27 mouse cellular contexts compared by ENCODE assay signal in genomic region chr12:85766287-85766686, GRCm38 (mm10). TPM values are rescaled to one million over a fixed set of nuclear protein-coding genes. Genes with fewer than 3 reads are reported as not detected.
DNase-seq lines count a peak whose midpoint lies in the region; ATAC-seq and TF ChIP-seq lines count a peak whose summit lies in the region.
"Had no signal": no experiment of that assay in that cellular context is flagged by ENCODE, and none has a peak within 500 bp of the region (broad histone marks: within the 10 kb centered on the region; RNA-seq: fewer than 3 reads in every experiment).

No protein-coding gene starts in this region.

- no peaks in the 10 kb centered on the region for H3K4me1 ChIP-seq in intestine, embryonic 16.5 days (ENCODE audit: control insufficient read depth, insufficient read depth, low read length)
- H3K4me1 ChIP-seq in intestine, postnatal 0 days (replicated peaks; ENCODE audit: control insufficient read depth, insufficient read depth, low read length), result no peaks in the 10 kb centered on the region
- H3K4me1 ChIP-seq in liver, embryonic 11.5 days (replicated peaks; ENCODE audit: control insufficient read depth, insufficient read depth, low read length), result no peaks in the 10 kb centered on the region
- peaks cover 7% of the 10 kb centered on the region; the same call in 1 of the 2 replicates for H3K4me1 ChIP-seq in liver, postnatal 0 days (ENCODE audit: insufficient read depth)
- no peaks in the 10 kb centered on the region for H3K4me1 ChIP-seq in hindbrain, embryonic 14.5 days (replicated peaks; ENCODE audit: control insufficient read depth, insufficient read depth, low read length)
- H3K4me1 ChIP-seq: embryonic facial prominence, embryonic 15.5 days; forebrain, embryonic 15.5 days; neural tube, embryonic 12.5 days had no signal

- no peaks in the 10 kb centered on the region for H3K36me3 ChIP-seq in intestine, embryonic 16.5 days (ENCODE audit: control insufficient read depth, insufficient read depth, low read length)
- no peaks in the 10 kb centered on the region for H3K36me3 ChIP-seq in intestine, postnatal 0 days (ENCODE audit: control insufficient read depth, insufficient read depth)
- no peaks in the 10 kb centered on the region for H3K36me3 ChIP-seq in liver, embryonic 11.5 days (ENCODE audit: control insufficient read depth, insufficient read depth, low read length)
- H3K36me3 ChIP-seq in liver, postnatal 0 days (replicated peaks; ENCODE audit: insufficient read depth, low read length), result no peaks in the 10 kb centered on the region
- H3K36me3 ChIP-seq in hindbrain, embryonic 14.5 days (replicated peaks; ENCODE audit: control insufficient read depth, insufficient read depth), result no peaks in the 10 kb centered on the region
- H3K36me3 ChIP-seq: embryonic facial prominence, embryonic 15.5 days; forebrain, embryonic 15.5 days; G1E; heart, embryonic 12.5 days; neural tube, embryonic 12.5 days had no signal

- H3K4me3 ChIP-seq in intestine, embryonic 16.5 days (ENCODE audit: low read length), result no peak overlapping the region
- no peak overlapping the region for H3K4me3 ChIP-seq in intestine, postnatal 0 days (ENCODE audit: low read depth, low read length)
- H3K4me3 ChIP-seq in liver, embryonic 11.5 days (ENCODE audit: low read depth, low read length), result no peak overlapping the region
- H3K4me3 ChIP-seq in liver, postnatal 0 days (ENCODE audit: low read depth, low read length), result no peak overlapping the region
- H3K4me3 ChIP-seq in hindbrain, embryonic 14.5 days (replicated peaks; ENCODE audit: low read length), result no peak overlapping the region
- H3K4me3 ChIP-seq: embryonic facial prominence, embryonic 15.5 days; forebrain, embryonic 15.5 days; heart, embryonic 12.5 days; left cerebral cortex, adult 2 months; neural tube, embryonic 12.5 days had no signal

- WGBS in intestine, embryonic 16.5 days, result 53% methylated on average over 3 of the region's 3 CpGs
- 46% methylated on average over 3 of the region's 3 CpGs for WGBS in intestine, postnatal 0 days
- WGBS in liver, embryonic 11.5 days, result 51% methylated on average over 3 of the region's 3 CpGs
- WGBS in liver, postnatal 0 days (ENCODE audit: insufficient replicate concordance), result 50% methylated on average over 3 of the region's 3 CpGs
- 74% methylated on average over 3 of the region's 3 CpGs for WGBS in hindbrain, embryonic 14.5 days

- DNase-seq in brain, adult 2 months (ENCODE audit: low read depth, low spot score), result peak; percentile 4
- DNase-seq in liver, embryonic 11.5 days (ENCODE audit: low spot score), result no peak
- DNase-seq in liver, postnatal 0 days, result peak; percentile 46
- no peak for DNase-seq in left cerebral cortex, adult 8-10 months (ENCODE audit: low spot score in 2 of 2)
- no peak for DNase-seq in hindbrain, embryonic 14.5 days (ENCODE audit: low spot score)
- DNase-seq: adrenal gland, postnatal 14 days; B cell, adult 2 months; cerebellum, adult 11 months; cerebellum, adult 9-11 months; kidney, adult 11 months; kidney, postnatal 4 days; lung, adult 2 months; lung, postnatal 36 days; midbrain, embryonic 14.5 days; right cerebral cortex, postnatal 14 days; thymus, postnatal 25 days had no signal

- no peaks in the 10 kb centered on the region for H3K9me3 ChIP-seq in intestine, embryonic 16.5 days (ENCODE audit: control insufficient read depth, low read length)
- H3K9me3 ChIP-seq in intestine, postnatal 0 days (ENCODE audit: control insufficient read depth), result no peaks in the 10 kb centered on the region
- no peaks in the 10 kb centered on the region for H3K9me3 ChIP-seq in liver, embryonic 11.5 days (ENCODE audit: control insufficient read depth, low read length)
- H3K9me3 ChIP-seq in liver, postnatal 0 days (ENCODE audit: low read length), result no peaks in the 10 kb centered on the region
- H3K9me3 ChIP-seq in hindbrain, embryonic 14.5 days (ENCODE audit: control insufficient read depth, low read length), result no peaks in the 10 kb centered on the region
- H3K9me3 ChIP-seq: embryonic facial prominence, embryonic 15.5 days; forebrain, embryonic 15.5 days; G1E; heart, embryonic 12.5 days; neural tube, embryonic 12.5 days had no signal

- H3K4me2 ChIP-seq in intestine, embryonic 16.5 days (ENCODE audit: low read depth, low read length), result no peak overlapping the region
- no peak overlapping the region for H3K4me2 ChIP-seq in intestine, postnatal 0 days (replicated peaks; ENCODE audit: low read depth)
- H3K4me2 ChIP-seq in liver, embryonic 11.5 days, result no peak overlapping the region
- H3K4me2 ChIP-seq in liver, postnatal 0 days (ENCODE audit: low read depth, low read length), result peak overlapping the region; percentile 50
- no peak overlapping the region for H3K4me2 ChIP-seq in hindbrain, embryonic 14.5 days (replicated peaks)
- H3K4me2 ChIP-seq: embryonic facial prominence, embryonic 15.5 days; forebrain, embryonic 15.5 days; heart, embryonic 12.5 days; neural tube, embryonic 12.5 days had no signal

- TF ChIP-seq EP300 in liver, postnatal 0 days (IDR thresholded peaks at IDR 0.05; ENCODE audit: low read depth), result peak; percentile 63

- TF ChIP-seq CTCF in intestine, postnatal 0 days (IDR thresholded peaks at IDR 0.05; ENCODE audit: low read depth), result no peak
- TF ChIP-seq CTCF in liver, postnatal 0 days (IDR thresholded peaks at IDR 0.05; ENCODE audit: low read depth), result no peak

- no peak overlapping the region for H3K9ac ChIP-seq in intestine, embryonic 16.5 days (ENCODE audit: low read depth, low read length)
- no peak overlapping the region for H3K9ac ChIP-seq in intestine, postnatal 0 days (ENCODE audit: low read depth, low read length)
- H3K9ac ChIP-seq in liver, embryonic 11.5 days (ENCODE audit: low read depth, low read length), result no peak overlapping the region
- H3K9ac ChIP-seq in liver, postnatal 0 days (replicated peaks), result no peak overlapping the region
- H3K9ac ChIP-seq in hindbrain, embryonic 14.5 days, result no peak overlapping the region
- H3K9ac ChIP-seq: embryonic facial prominence, embryonic 15.5 days; forebrain, embryonic 15.5 days; heart, embryonic 12.5 days; neural tube, embryonic 12.5 days had no signal

- no peaks in the 10 kb centered on the region for H3K27me3 ChIP-seq in intestine, embryonic 16.5 days (replicated peaks; ENCODE audit: control insufficient read depth, insufficient read depth, low read length)
- H3K27me3 ChIP-seq in intestine, postnatal 0 days (replicated peaks; ENCODE audit: control insufficient read depth, insufficient read depth, low read length), result no peaks in the 10 kb centered on the region
- no peaks in the 10 kb centered on the region; the same call in 1 of the 2 replicates for H3K27me3 ChIP-seq in liver, embryonic 11.5 days (replicated peaks; ENCODE audit: control insufficient read depth, insufficient read depth, low read length)
- no peaks in the 10 kb centered on the region for H3K27me3 ChIP-seq in liver, postnatal 0 days (ENCODE audit: insufficient read depth, low read length)
- H3K27me3 ChIP-seq in hindbrain, embryonic 14.5 days (ENCODE audit: control insufficient read depth, insufficient read depth, low read length), result no peaks in the 10 kb centered on the region
- H3K27me3 ChIP-seq: CH12.LX; embryonic facial prominence, embryonic 15.5 days; forebrain, embryonic 15.5 days; neural tube, embryonic 12.5 days had no signal

- 0 out of 2 replicates have a peak, but pooled peaks have one; percentile 28 for ATAC-seq in intestine, embryonic 16.5 days
- ATAC-seq in intestine, postnatal 0 days, result no peak
- peak; percentile 68 for ATAC-seq in liver, embryonic 11.5 days (replicated peaks; ENCODE audit: low FRiP score)
- ATAC-seq in liver, postnatal 0 days, result peak; percentile 92
- no peak for ATAC-seq in hindbrain, embryonic 14.5 days (ENCODE audit: low FRiP score)
- ATAC-seq: forebrain, embryonic 15.5 days; hindbrain, postnatal 0 days had no signal

- H3K27ac ChIP-seq in intestine, embryonic 16.5 days (ENCODE audit: low read length), result no peak overlapping the region
- H3K27ac ChIP-seq in intestine, postnatal 0 days (ENCODE audit: low read depth, low read length), result no peak overlapping the region
- no peak overlapping the region for H3K27ac ChIP-seq in liver, embryonic 11.5 days (ENCODE audit: low read depth, low read length)
- peak overlapping the region; percentile 68 for H3K27ac ChIP-seq in liver, postnatal 0 days (ENCODE audit: low read depth)
- no peak overlapping the region for H3K27ac ChIP-seq in hindbrain, embryonic 14.5 days
- H3K27ac ChIP-seq: embryonic facial prominence, embryonic 15.5 days; forebrain, embryonic 15.5 days; hindbrain, postnatal 0 days; left cerebral cortex, adult 2 months; neural tube, embryonic 12.5 days had no signal

RNA-seq across cellular contexts. Expression of gene Flvcr2, which starts 19.9 kb away (rescaled TPM):
- 3.8 and 5.5 TPM in 2 replicates for polyA plus RNA-seq in intestine, embryonic 16.5 days (2015; fragmentation: Nextera tagmentation; extraction: Ambion mirVana)
- polyA plus RNA-seq in intestine, postnatal 0 days (2015; fragmentation: Nextera tagmentation; extraction: Ambion mirVana), result 12.2 and 14.9 TPM in 2 replicates
- 3.3 and 3.9 TPM in 2 replicates for polyA plus RNA-seq in liver, embryonic 11.5 days (2014; fragmentation: Nextera tagmentation; extraction: Ambion mirVana)
- polyA plus RNA-seq in liver, postnatal 0 days (2015; fragmentation: Nextera tagmentation; extraction: Ambion mirVana), result 5.9 and 6.6 TPM in 2 replicates
- 1 to 10 TPM; 2.0 to 3.8 (median 2.4) TPM for total RNA-seq in left cerebral cortex, adult 8-10 months (2022)
- 5.2 and 6.7 TPM in 2 replicates for polyA plus RNA-seq in hindbrain, embryonic 14.5 days (2014; fragmentation: Nextera tagmentation; extraction: Ambion mirVana)
- total RNA-seq: megakaryocyte-erythroid progenitor cell, adult 5-6 weeks had no signal
- polyA plus RNA-seq: G1E had no signal

RNA-seq across cellular contexts. Expression of gene Erg28, which starts 58.1 kb away (rescaled TPM):
- 163 TPM in 2 replicates for polyA plus RNA-seq in intestine, embryonic 16.5 days (2015; fragmentation: Nextera tagmentation; extraction: Ambion mirVana)
- polyA plus RNA-seq in intestine, postnatal 0 days (2015; fragmentation: Nextera tagmentation; extraction: Ambion mirVana), result 114 and 116 TPM in 2 replicates
- 138 and 141 TPM in 2 replicates for polyA plus RNA-seq in liver, embryonic 11.5 days (2014; fragmentation: Nextera tagmentation; extraction: Ambion mirVana)
- polyA plus RNA-seq in liver, postnatal 0 days (2015; fragmentation: Nextera tagmentation; extraction: Ambion mirVana), result 85.7 and 94.2 TPM in 2 replicates
- total RNA-seq in left cerebral cortex, adult 8-10 months (2022), result 10 to 100 TPM; 53.3 to 60.9 (median 58.4) TPM
- polyA plus RNA-seq in hindbrain, embryonic 14.5 days (2014; fragmentation: Nextera tagmentation; extraction: Ambion mirVana), result 89.0 and 101 TPM in 2 replicates

RNA-seq across cellular contexts. Expression of gene Ttll5, which starts 58.2 kb away (rescaled TPM):
- polyA plus RNA-seq in intestine, embryonic 16.5 days (2015; fragmentation: Nextera tagmentation; extraction: Ambion mirVana), result 8.2 and 10.3 TPM in 2 replicates
- 3.3 and 3.6 TPM in 2 replicates for polyA plus RNA-seq in intestine, postnatal 0 days (2015; fragmentation: Nextera tagmentation; extraction: Ambion mirVana)
- polyA plus RNA-seq in liver, embryonic 11.5 days (2014; fragmentation: Nextera tagmentation; extraction: Ambion mirVana), result 13.9 and 14.6 TPM in 2 replicates
- polyA plus RNA-seq in liver, postnatal 0 days (2015; fragmentation: Nextera tagmentation; extraction: Ambion mirVana), result 2.8 and 3.0 TPM in 2 replicates
- 10 to 100 TPM; 42.6 to 50.6 (median 49.4) TPM for total RNA-seq in left cerebral cortex, adult 8-10 months (2022)
- 14.4 TPM in 2 replicates for polyA plus RNA-seq in hindbrain, embryonic 14.5 days (2014; fragmentation: Nextera tagmentation; extraction: Ambion mirVana)

Comparison
In these comparisons a context has a peak if more than half of its experiments do, and no peak if none do; other contexts are left out.
1. ATAC-seq: peak in intestine, embryonic 16.5 days (single experiment), liver, embryonic 11.5 days (single experiment) and liver, postnatal 0 days (single experiment); none in intestine, postnatal 0 days (single experiment) and hindbrain, embryonic 14.5 days (single experiment).
2. DNase-seq: peak in brain, adult 2 months (single experiment) and liver, postnatal 0 days (single experiment); none in liver, embryonic 11.5 days (single experiment), left cerebral cortex, adult 8-10 months (0 of 2) and hindbrain, embryonic 14.5 days (single experiment).